Mouse (Mus musculus) frontal cortex, postnatal 36 days (tissue): ENCODE data around the gene Klk1b4.

Source experiments
- DNase-seq, 2 experiments: peaks; one replicate each; pipeline ENCODE4 v3.0.0; 2022; ENCODE audit warnings: low spot score in 2 of 2

Gene Klk1b4

DNA sequence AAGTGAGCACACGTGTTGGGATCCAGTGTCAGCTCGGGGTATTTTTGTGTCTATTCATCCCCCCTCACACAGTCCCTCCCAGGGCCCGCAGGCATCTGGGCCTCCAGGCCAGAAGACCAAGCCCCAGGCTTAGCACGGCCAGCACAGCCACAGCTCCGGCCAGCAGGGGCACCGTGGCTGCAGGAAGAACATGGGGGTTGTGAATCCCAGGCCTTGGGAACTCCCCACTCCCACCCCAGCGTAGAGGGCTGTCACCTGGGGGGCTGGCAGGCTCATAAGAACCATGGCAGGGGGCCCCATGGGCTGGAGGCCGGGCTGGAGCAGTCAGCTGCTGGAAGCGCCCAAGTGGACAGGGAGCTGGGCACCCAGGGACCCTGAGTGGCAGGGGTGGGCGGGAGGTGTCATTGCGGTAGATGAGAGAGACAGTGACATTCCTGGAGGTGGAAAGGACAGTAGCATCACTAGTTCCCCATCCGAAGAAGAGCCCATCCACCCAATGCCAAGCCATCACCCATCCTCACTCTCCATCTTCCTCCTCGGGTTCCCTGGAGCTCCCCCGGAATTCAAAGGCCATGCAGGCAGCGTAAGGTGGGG lies 45.9 kb downstream of the Klk1b4 start:
- no peak for DNase-seq

DNA sequence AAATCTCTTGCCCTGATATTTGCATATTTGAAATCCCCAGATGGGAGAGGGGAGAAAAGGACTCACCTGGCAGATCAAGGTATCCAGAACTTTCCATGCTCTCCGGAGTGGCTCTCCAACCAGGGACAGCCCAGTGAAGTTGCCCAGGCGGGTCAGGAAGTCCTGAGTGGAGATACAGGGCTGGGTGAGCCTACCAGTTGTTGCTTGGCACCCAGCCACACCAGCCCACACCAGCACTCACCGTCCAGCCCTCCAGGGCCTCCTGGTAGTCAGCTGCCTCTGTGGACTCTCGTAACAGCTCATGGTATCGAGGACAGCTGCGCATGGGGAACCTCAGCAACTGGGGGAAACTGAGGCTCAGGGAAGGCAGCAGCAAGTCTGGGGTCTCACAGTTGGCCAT lies 47.7 kb downstream of the Klk1b4 start:
- no peak for DNase-seq

DNA sequence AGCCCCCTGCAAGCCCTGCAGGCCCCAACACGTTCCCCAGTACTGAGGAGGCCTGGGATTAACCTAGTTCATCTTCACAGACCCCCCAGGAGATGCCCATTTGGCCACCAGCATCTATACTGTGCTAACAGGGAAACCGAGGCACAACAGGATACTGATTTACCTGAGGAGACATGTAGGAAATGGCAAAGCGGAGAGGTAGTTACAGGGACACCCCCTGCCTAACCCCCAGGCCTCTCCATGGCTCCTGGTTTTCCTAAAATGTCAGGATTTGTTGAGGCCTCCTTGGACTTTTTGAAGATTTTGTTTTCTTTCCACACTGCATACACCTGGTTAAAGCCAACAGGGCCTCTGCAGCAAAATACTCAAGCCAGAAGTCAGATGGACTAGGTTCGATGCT lies 50.0 kb downstream of the Klk1b4 start, which contains the start of gene Acp4:
TSS of gene Acp4 (minus strand) at position 101 of the 400 bp plus-strand sequence.
- no peak for DNase-seq

DNA sequence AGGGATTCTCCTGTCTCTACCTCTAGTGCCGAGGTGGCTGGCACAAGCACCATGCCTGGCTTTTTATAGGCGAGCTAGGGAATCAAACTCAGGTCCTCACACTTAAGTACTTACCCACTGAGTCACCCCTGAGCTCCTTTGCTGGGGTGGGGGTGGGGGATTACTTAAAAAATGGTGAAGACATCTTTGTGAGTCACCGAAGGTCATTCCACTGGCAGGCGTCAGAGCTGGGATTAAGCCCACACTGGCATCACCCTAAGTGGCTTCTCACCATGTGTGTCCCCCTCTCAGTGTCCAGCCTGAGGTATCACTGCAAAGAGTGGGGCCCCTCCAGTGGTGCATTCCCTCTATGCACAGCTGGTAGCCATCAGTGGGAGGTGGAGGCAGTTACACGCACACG lies 53.2 kb downstream of the Klk1b4 start:
- no peak for DNase-seq

DNA sequence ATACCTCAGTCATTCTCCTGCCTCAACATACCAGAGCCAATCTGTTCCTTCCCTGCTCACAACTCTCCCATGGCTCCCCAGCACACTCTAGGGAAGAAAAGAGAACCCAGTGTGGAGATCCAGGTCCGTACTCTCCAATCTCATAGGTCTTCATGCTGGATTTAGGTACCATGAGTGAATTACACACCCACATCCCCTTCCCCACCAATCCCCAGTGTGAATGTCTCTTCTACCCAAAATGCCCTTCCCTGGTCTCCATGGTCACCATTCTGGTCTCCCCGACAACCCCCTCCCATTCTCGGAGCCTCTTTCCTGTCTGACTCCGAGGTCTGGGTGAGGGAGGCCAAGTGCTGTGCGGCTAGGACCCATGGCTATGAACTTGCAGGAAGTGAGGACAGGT lies 53.9 kb downstream of the Klk1b4 start, which contains the start of gene Gm15517:
TSS of gene Gm15517 (plus strand) at position 301 of the 400 bp plus-strand sequence.
- DNase-seq, result no peak
